Mouse (Mus musculus) CH12.LX (cell line): Measurements from ENCODE around the gene Maml2.

Experiments
- BHLHE40 ChIP-seq: IDR thresholded peaks from 2 replicates; pipeline ENCODE4 v1.6.1; 2011; ENCODE audit warnings: mild to moderate bottlenecking, low read depth, low read length, improper control_type of control experiment
- CTCF ChIP-seq, 2 experiments: IDR thresholded peaks in 1 of 2; conservative IDR thresholded peaks in 1 of 2; 2 replicates each; pipeline ENCODE4 v1.5.1; 2011 to 2012; ENCODE audit warnings: low read depth in 2 of 2, low read length in 2 of 2, improper control_type of control experiment in 1 of 2, inconsistent platforms in 1 of 2, mild to moderate bottlenecking in 1 of 2, moderate library complexity in 1 of 2
- EP300 ChIP-seq: IDR thresholded peaks from 2 replicates; pipeline ENCODE4 v1.6.1; 2011; ENCODE audit warnings: low read length, improper control_type of control experiment
- GABPA ChIP-seq: IDR thresholded peaks from 2 replicates; pipeline ENCODE4 v1.6.1; 2012; ENCODE audit warnings: low read depth, low read length, improper control_type of control experiment, inconsistent platforms; ENCODE audit not compliant: insufficient replicate concordance
- KAT2A ChIP-seq: IDR thresholded peaks from 2 replicates; pipeline ENCODE4 v1.6.1; 2012; ENCODE audit warnings: low read length, improper control_type of control experiment, inconsistent platforms; ENCODE audit not compliant: insufficient replicate concordance
- MAFK ChIP-seq: IDR thresholded peaks from 2 replicates; pipeline ENCODE4 v1.6.1; 2011; ENCODE audit warnings: low read length, improper control_type of control experiment; ENCODE audit not compliant: insufficient replicate concordance
- MAX ChIP-seq: IDR thresholded peaks from 2 replicates; pipeline ENCODE4 v1.6.1; 2011; ENCODE audit warnings: low read length, improper control_type of control experiment
- MAZ ChIP-seq: IDR thresholded peaks from 2 replicates; pipeline ENCODE4 v1.6.1; 2012; ENCODE audit warnings: low read depth, mild to moderate bottlenecking, inconsistent platforms, low read length, improper control_type of control experiment, moderate library complexity
- MXI1 ChIP-seq: IDR thresholded peaks from 2 replicates; pipeline ENCODE4 v1.6.1; 2011; ENCODE audit warnings: mild to moderate bottlenecking, low read depth, low read length, improper control_type of control experiment
- POLR2A ChIP-seq: IDR thresholded peaks from 2 replicates; pipeline ENCODE4 v1.6.1; 2011; ENCODE audit warnings: low read depth, mild to moderate bottlenecking, improper control_type of control experiment, low read length
- POLR2AphosphoS2 ChIP-seq: IDR thresholded peaks from 2 replicates; pipeline ENCODE4 v1.6.1; 2011; ENCODE audit warnings: low read depth, low read length, improper control_type of control experiment
- SIN3A ChIP-seq: IDR thresholded peaks from 2 replicates; pipeline ENCODE4 v1.6.1; 2012; ENCODE audit warnings: low read length, improper control_type of control experiment, inconsistent platforms

GRCm38 (mm10) chr9:13273219-13273618 lies 24.5 kb upstream of the Maml2 start:
- TF ChIP-seq POLR2A (no peak), MXI1 (no peak), EP300 (no peak), MAZ (no peak), CTCF (conservative IDR thresholded peaks at IDR 0.05 in 1 of 2, IDR thresholded peaks at IDR 0.05 in 1 of 2; ENCODE audit: low read depth in 2 of 2, low read length in 2 of 2) (no peak), SIN3A (no peak), KAT2A (no peak), BHLHE40 (no peak), MAFK (no peak), POLR2AphosphoS2 (no peak), GABPA (no peak), MAX (no peak)
